Mouse (Mus musculus): ENCODE results near the gene Adamts6. TPM values are rescaled to one million over a fixed set of nuclear protein-coding genes. Genes with fewer than 3 reads are reported as not detected.

Gene Adamts6
- polyA plus RNA-seq, 1 experiment from 2014 or later = 3.2 TPM

GRCm38 (mm10) chr13:104516146-104516545, 228.5 kb downstream of the Adamts6 start:
- H3K9ac ChIP-seq (ENCODE audit: low read length) = no peak overlapping the region
- H3K9me3 ChIP-seq (ENCODE audit: control insufficient read depth, low read length) = no peaks in the 10 kb centered on the region
- H3K27ac ChIP-seq (replicated peaks; ENCODE audit: low read depth, low read length) = no peak overlapping the region
- H3K4me2 ChIP-seq (ENCODE audit: low read depth, severe bottlenecking) = no peak overlapping the region
- ATAC-seq (ENCODE audit: insufficient number of reproducible peaks, low FRiP score, low TSS enrichment, low read depth) = no peak
- no peaks in the 10 kb centered on the region for H3K36me3 ChIP-seq (ENCODE audit: control insufficient read depth, insufficient read depth, low read length)
- WGBS = 35% methylated on average over 4 of the region's 4 CpGs
- H3K4me1 ChIP-seq (ENCODE audit: control insufficient read depth, insufficient read depth, low read length) = peaks cover 4% of the 10 kb centered on the region; the same call in 1 of the 2 replicates
- DNase-seq (ENCODE audit: low spot score) = no peak
- no peak overlapping the region for H3K4me3 ChIP-seq (ENCODE audit: low read depth, low read length)
- no peaks in the 10 kb centered on the region for H3K27me3 ChIP-seq (ENCODE audit: control insufficient read depth, insufficient read depth, low read length)

- DNase-seq (ENCODE audit: low spot score) (no peak), ATAC-seq (ENCODE audit: insufficient number of reproducible peaks, low FRiP score, low TSS enrichment, low read depth) (0 out of 2 replicates have a peak, but pooled peaks have one; percentile 24)
- no peaks in the 10 kb centered on the region for H3K27me3 ChIP-seq (ENCODE audit: control insufficient read depth, insufficient read depth, low read length)
- no peak overlapping the region for H3K9ac ChIP-seq (ENCODE audit: low read length)
- no peak overlapping the region for H3K4me2 ChIP-seq (ENCODE audit: low read depth, severe bottlenecking)
- H3K4me3 ChIP-seq (ENCODE audit: low read depth, low read length) = no peak overlapping the region
- no peak overlapping the region for H3K27ac ChIP-seq (replicated peaks; ENCODE audit: low read depth, low read length)
- H3K9me3 ChIP-seq (ENCODE audit: control insufficient read depth, low read length) = no peaks in the 10 kb centered on the region
- 58% methylated on average over 7 of the region's 7 CpGs for WGBS
- H3K4me1 ChIP-seq (ENCODE audit: control insufficient read depth, insufficient read depth, low read length) = peaks cover 4% of the 10 kb centered on the region; the same call in 1 of the 2 replicates
- H3K36me3 ChIP-seq (ENCODE audit: control insufficient read depth, insufficient read depth, low read length) = no peaks in the 10 kb centered on the region
These were observed 229.2 kb downstream of the Adamts6 start for GRCm38 (mm10) chr13:104516766-104517364.

- Histone ChIP-seq H3K4me2 (ENCODE audit: low read depth, severe bottlenecking) (peak overlapping the region; percentile 53), H3K4me3 (ENCODE audit: low read depth, low read length) (0 out of 2 replicates have a peak overlapping the region, but pooled peaks have one; percentile 9), H3K9me3 (ENCODE audit: control insufficient read depth, low read length) (no peaks in the 10 kb centered on the region), H3K27ac (replicated peaks; ENCODE audit: low read depth, low read length) (peak overlapping the region; percentile 90), H3K4me1 (ENCODE audit: control insufficient read depth, insufficient read depth, low read length) (peaks cover 4% of the 10 kb centered on the region; the same call in 1 of the 2 replicates), H3K9ac (ENCODE audit: low read length) (peak overlapping the region; percentile 59), H3K27me3 (ENCODE audit: control insufficient read depth, insufficient read depth, low read length) (no peaks in the 10 kb centered on the region), H3K36me3 (ENCODE audit: control insufficient read depth, insufficient read depth, low read length) (no peaks in the 10 kb centered on the region)
- DNase-seq (ENCODE audit: low spot score) = no peak
- 36% methylated on average over 15 of the region's 15 CpGs for WGBS
- ATAC-seq (ENCODE audit: insufficient number of reproducible peaks, low FRiP score, low TSS enrichment, low read depth) = peak; percentile 69
These were observed 230.1 kb downstream of the Adamts6 start for GRCm38 (mm10) chr13:104517638-104518311.

GRCm38 (mm10) chr13:104518312-104519005, 230.8 kb downstream of the Adamts6 start:
- peak overlapping the region; percentile 53 for H3K4me2 ChIP-seq (ENCODE audit: low read depth, severe bottlenecking)
- H3K9ac ChIP-seq (ENCODE audit: low read length) = peak overlapping the region; percentile 59
- DNase-seq (ENCODE audit: low spot score) = peak; percentile 90
- H3K4me3 ChIP-seq (ENCODE audit: low read depth, low read length) = 0 out of 2 replicates have a peak overlapping the region, but pooled peaks have one; percentile 9
- 10% methylated on average over 19 of the region's 19 CpGs for WGBS
- peaks cover 4% of the 10 kb centered on the region; the same call in 1 of the 2 replicates for H3K4me1 ChIP-seq (ENCODE audit: control insufficient read depth, insufficient read depth, low read length)
- no peaks in the 10 kb centered on the region for H3K9me3 ChIP-seq (ENCODE audit: control insufficient read depth, low read length)
- H3K27ac ChIP-seq (replicated peaks; ENCODE audit: low read depth, low read length) = peak overlapping the region; percentile 90
- H3K36me3 ChIP-seq (ENCODE audit: control insufficient read depth, insufficient read depth, low read length) = no peaks in the 10 kb centered on the region
- H3K27me3 ChIP-seq (ENCODE audit: control insufficient read depth, insufficient read depth, low read length) = no peaks in the 10 kb centered on the region
- peak; percentile 92 for ATAC-seq (ENCODE audit: insufficient number of reproducible peaks, low FRiP score, low TSS enrichment, low read depth)

GRCm38 (mm10) chr13:104519006-104519695, 231.5 kb downstream of the Adamts6 start:
- Histone ChIP-seq H3K9ac (ENCODE audit: low read length) (no peak overlapping the region), H3K4me2 (ENCODE audit: low read depth, severe bottlenecking) (no peak overlapping the region), H3K27me3 (ENCODE audit: control insufficient read depth, insufficient read depth, low read length) (no peaks in the 10 kb centered on the region), H3K27ac (replicated peaks; ENCODE audit: low read depth, low read length) (0 out of 2 replicates have a peak overlapping the region, but pooled peaks have one; percentile 36), H3K36me3 (ENCODE audit: control insufficient read depth, insufficient read depth, low read length) (no peaks in the 10 kb centered on the region), H3K4me1 (ENCODE audit: control insufficient read depth, insufficient read depth, low read length) (peaks cover 4% of the 10 kb centered on the region; the same call in 1 of the 2 replicates), H3K9me3 (ENCODE audit: control insufficient read depth, low read length) (no peaks in the 10 kb centered on the region), H3K4me3 (ENCODE audit: low read depth, low read length) (no peak overlapping the region)
- WGBS = 74% methylated on average over 14 of the region's 14 CpGs
- ATAC-seq (ENCODE audit: insufficient number of reproducible peaks, low FRiP score, low TSS enrichment, low read depth) (no peak), DNase-seq (ENCODE audit: low spot score) (peak; percentile 32)

GRCm38 (mm10) chr13:104519981-104520380, 232.3 kb downstream of the Adamts6 start:
- H3K4me1 ChIP-seq (ENCODE audit: control insufficient read depth, insufficient read depth, low read length) = peaks cover 4% of the 10 kb centered on the region; the same call in 1 of the 2 replicates
- no peak overlapping the region for H3K4me2 ChIP-seq (ENCODE audit: low read depth, severe bottlenecking)
- no peaks in the 10 kb centered on the region for H3K9me3 ChIP-seq (ENCODE audit: control insufficient read depth, low read length)
- H3K27ac ChIP-seq (replicated peaks; ENCODE audit: low read depth, low read length) = no peak overlapping the region
- no peak overlapping the region for H3K9ac ChIP-seq (ENCODE audit: low read length)
- H3K27me3 ChIP-seq (ENCODE audit: control insufficient read depth, insufficient read depth, low read length) = no peaks in the 10 kb centered on the region
- ATAC-seq (ENCODE audit: insufficient number of reproducible peaks, low FRiP score, low TSS enrichment, low read depth) (no peak), DNase-seq (ENCODE audit: low spot score) (no peak)
- 92% methylated on average over 4 of the region's 4 CpGs for WGBS
- no peaks in the 10 kb centered on the region for H3K36me3 ChIP-seq (ENCODE audit: control insufficient read depth, insufficient read depth, low read length)
- H3K4me3 ChIP-seq (ENCODE audit: low read depth, low read length) = no peak overlapping the region

GRCm38 (mm10) chr13:104520461-104520860, 232.8 kb downstream of the Adamts6 start:
- Histone ChIP-seq H3K9me3 (ENCODE audit: control insufficient read depth, low read length) (no peaks in the 10 kb centered on the region), H3K4me3 (ENCODE audit: low read depth, low read length) (no peak overlapping the region), H3K36me3 (ENCODE audit: control insufficient read depth, insufficient read depth, low read length) (no peaks in the 10 kb centered on the region), H3K27me3 (ENCODE audit: control insufficient read depth, insufficient read depth, low read length) (no peaks in the 10 kb centered on the region), H3K4me2 (ENCODE audit: low read depth, severe bottlenecking) (no peak overlapping the region), H3K27ac (replicated peaks; ENCODE audit: low read depth, low read length) (no peak overlapping the region), H3K9ac (ENCODE audit: low read length) (no peak overlapping the region), H3K4me1 (ENCODE audit: control insufficient read depth, insufficient read depth, low read length) (peaks cover 4% of the 10 kb centered on the region; the same call in 1 of the 2 replicates)
- WGBS = 77% methylated on average over 3 of the region's 3 CpGs
- no peak for DNase-seq (ENCODE audit: low spot score)
- ATAC-seq (ENCODE audit: insufficient number of reproducible peaks, low FRiP score, low TSS enrichment, low read depth) = no peak

GRCm38 (mm10) chr13:104521532-104521931, 233.9 kb downstream of the Adamts6 start:
- no peaks in the 10 kb centered on the region for H3K9me3 ChIP-seq (ENCODE audit: control insufficient read depth, low read length)
- WGBS = 88% methylated on average over 2 of the region's 2 CpGs
- no peaks in the 10 kb centered on the region for H3K36me3 ChIP-seq (ENCODE audit: control insufficient read depth, insufficient read depth, low read length)
- H3K9ac ChIP-seq (ENCODE audit: low read length) = no peak overlapping the region
- peaks cover 4% of the 10 kb centered on the region; the same call in 1 of the 2 replicates for H3K4me1 ChIP-seq (ENCODE audit: control insufficient read depth, insufficient read depth, low read length)
- no peak overlapping the region for H3K4me3 ChIP-seq (ENCODE audit: low read depth, low read length)
- no peaks in the 10 kb centered on the region for H3K27me3 ChIP-seq (ENCODE audit: control insufficient read depth, insufficient read depth, low read length)
- H3K27ac ChIP-seq (replicated peaks; ENCODE audit: low read depth, low read length) = no peak overlapping the region
- DNase-seq (ENCODE audit: low spot score) (no peak), ATAC-seq (ENCODE audit: insufficient number of reproducible peaks, low FRiP score, low TSS enrichment, low read depth) (no peak)
- H3K4me2 ChIP-seq (ENCODE audit: low read depth, severe bottlenecking) = no peak overlapping the region
